Mouse (Mus musculus): Measurements from ENCODE around the gene Cntrl.

- no peak for TF ChIP-seq CTCF (IDR thresholded peaks at IDR 0.05; ENCODE audit: control insufficient read depth, insufficient read depth, insufficient replicate concordance, low read depth, low read length)
- no peak for TF ChIP-seq POLR2A (IDR thresholded peaks at IDR 0.05; ENCODE audit: control insufficient read depth, low read depth, low read length)
Measured at GRCm38 (mm10) chr2:35178153-35178552, 68.9 kb downstream of the Cntrl start.

All from testis, adult 2 months (tissue).